Mouse (Mus musculus) stomach, embryonic 15.5 days (tissue): Measurements from ENCODE around the gene Padi6. TPM values are rescaled to one million over a fixed set of nuclear protein-coding genes. Genes with fewer than 3 reads are reported as not detected.

Experiments used
- ATAC-seq: fragments of 200-750 bp; cut with Nextera tagmentation; 2 replicates; pipeline ENCODE4 v1.8.0; 2017; ENCODE audit warnings: low read depth, moderate number of reproducible peaks, moderate TSS enrichment; ENCODE audit not compliant: insufficient read depth, low FRiP score
- H3K27ac ChIP-seq: fragments of 300-500 bp; sonication (generic); 2 replicates; pipeline ENCODE4 v1.5.1; 2015; ENCODE audit warnings: mild to moderate bottlenecking, inconsistent platforms
- H3K27me3 ChIP-seq: fragments of 300-500 bp; sonication (generic); replicated peaks from 2 replicates; pipeline ENCODE4 v1.6.1; 2015; ENCODE audit warnings: inconsistent platforms
- H3K36me3 ChIP-seq: fragments of 300-500 bp; sonication (generic); 2 replicates; pipeline ENCODE4 v1.6.1; 2015; ENCODE audit warnings: inconsistent platforms
- H3K4me1 ChIP-seq: fragments of 300-500 bp; sonication (generic); 2 replicates; pipeline ENCODE4 v1.6.1; 2015; ENCODE audit warnings: inconsistent platforms
- H3K4me2 ChIP-seq: fragments of 300-500 bp; sonication (generic); 2 replicates; pipeline ENCODE4 v1.6.1; 2015; ENCODE audit warnings: mild to moderate bottlenecking, inconsistent platforms
- H3K4me3 ChIP-seq: fragments of 300-500 bp; sonication (generic); replicated peaks from 2 replicates; pipeline ENCODE4 v1.5.1; 2015; ENCODE audit warnings: inconsistent platforms
- H3K9ac ChIP-seq: fragments of 300-500 bp; sonication (generic); 2 replicates; pipeline ENCODE4 v1.6.1; 2015; ENCODE audit warnings: inconsistent platforms
- H3K9me3 ChIP-seq: fragments of 300-500 bp; sonication (generic); 2 replicates; pipeline ENCODE4 v1.6.1; 2016; ENCODE audit warnings: inconsistent platforms
- WGBS: fragments of 180-500 bp; shearing (Covaris S2); methylation state at CpG from one replicate; pipeline ENCODE4 v1.1.7; 2015; 5-methylcytosine and 5-hydroxymethylcytosine counted together
- polyA plus RNA-seq: library from polyadenylated mRNA; unstranded; fragments of >200 nt; fragmentation: Nextera tagmentation; extraction: Ambion mirVana; gene quantifications from 2 replicates; pipeline ENCODE4 v1.2.1, GENCODE M21; 2015

The Padi6 gene
- polyA plus RNA-seq, 1 experiment from 2014 or later: 0.19 TPM

GRCm38 (mm10) chr4:140747978-140748377, 5.5 kb upstream of the Padi6 start:
- 0 out of 2 replicates have a peak, but pooled peaks have one; percentile 37 for ATAC-seq
- H3K27ac ChIP-seq: 0 out of 2 replicates have a peak overlapping the region, but pooled peaks have one; percentile 2
- H3K36me3 ChIP-seq: no peaks in the 10 kb centered on the region
- no peaks in the 10 kb centered on the region for H3K27me3 ChIP-seq
- peaks cover 9% of the 10 kb centered on the region; the same call in 1 of the 2 replicates for H3K4me1 ChIP-seq
- H3K9ac ChIP-seq: no peak overlapping the region
- no peak overlapping the region for H3K4me2 ChIP-seq
- no peaks in the 10 kb centered on the region for H3K9me3 ChIP-seq
- H3K4me3 ChIP-seq: no peak overlapping the region
- 22% methylated on average over 12 of the region's 12 CpGs for WGBS

- H3K4me1 ChIP-seq: 0 out of 2 replicates have a peak, but pooled peaks cover 9% of the 10 kb centered on the region
- H3K36me3 ChIP-seq: no peaks in the 10 kb centered on the region
- 22% methylated on average over 3 of the region's 3 CpGs for WGBS
- no peaks in the 10 kb centered on the region for H3K27me3 ChIP-seq
- H3K4me3 ChIP-seq: no peak overlapping the region
- no peak overlapping the region for H3K9ac ChIP-seq
- no peak for ATAC-seq
- no peak overlapping the region for H3K27ac ChIP-seq
- no peak overlapping the region for H3K4me2 ChIP-seq
- H3K9me3 ChIP-seq: no peaks in the 10 kb centered on the region
Observed at GRCm38 (mm10) chr4:140744654-140745053, 2.2 kb upstream of the Padi6 start.

- no peak for ATAC-seq
- Histone ChIP-seq H3K36me3 (no peaks in the 10 kb centered on the region), H3K4me2 (no peak overlapping the region), H3K4me3 (no peak overlapping the region), H3K9ac (no peak overlapping the region), H3K27ac (no peak overlapping the region), H3K27me3 (no peaks in the 10 kb centered on the region), H3K4me1 (0 out of 2 replicates have a peak, but pooled peaks cover 4% of the 10 kb centered on the region), H3K9me3 (no peaks in the 10 kb centered on the region)
- 39% methylated on average over 4 of the region's 4 CpGs for WGBS
Observed at GRCm38 (mm10) chr4:140743086-140743485, 643 bp upstream of the Padi6 start.

- no peak for ATAC-seq
- no peak overlapping the region for H3K4me2 ChIP-seq
- WGBS: 83% methylated on average over 6 of the region's 6 CpGs
Observed at GRCm38 (mm10) chr4:140741401-140741800, 1.0 kb downstream of the Padi6 start.

GRCm38 (mm10) chr4:140740655-140741054, 1.8 kb downstream of the Padi6 start:
- no peaks in the 10 kb centered on the region for H3K9me3 ChIP-seq
- no peak overlapping the region for H3K4me3 ChIP-seq
- no peak overlapping the region for H3K27ac ChIP-seq
- 83% methylated on average over 11 of the region's 11 CpGs for WGBS
- no peaks in the 10 kb centered on the region for H3K4me1 ChIP-seq
- no peak overlapping the region for H3K4me2 ChIP-seq
- H3K36me3 ChIP-seq: no peaks in the 10 kb centered on the region
- no peak overlapping the region for H3K9ac ChIP-seq
- no peaks in the 10 kb centered on the region for H3K27me3 ChIP-seq
- no peak for ATAC-seq

More at GRCm38 (mm10) chr4:140741401-140741800, 1.0 kb downstream of the Padi6 start:
- H3K9me3 ChIP-seq: no peaks in the 10 kb centered on the region
- H3K9ac ChIP-seq: no peak overlapping the region
- H3K4me1 ChIP-seq: no peaks in the 10 kb centered on the region
- H3K27me3 ChIP-seq: no peaks in the 10 kb centered on the region
- H3K36me3 ChIP-seq: no peaks in the 10 kb centered on the region
- H3K27ac ChIP-seq: no peak overlapping the region
- H3K4me3 ChIP-seq: no peak overlapping the region

GRCm38 (mm10) chr4:140732871-140733270, 9.6 kb downstream of the Padi6 start:
- H3K27ac ChIP-seq: no peak overlapping the region
- no peak for ATAC-seq
- no peaks in the 10 kb centered on the region for H3K36me3 ChIP-seq
- WGBS: 65% methylated on average over 7 of the region's 7 CpGs
- H3K4me1 ChIP-seq: no peaks in the 10 kb centered on the region
- no peak overlapping the region for H3K4me3 ChIP-seq
- H3K27me3 ChIP-seq: no peaks in the 10 kb centered on the region
- H3K9ac ChIP-seq: no peak overlapping the region
- H3K9me3 ChIP-seq: no peaks in the 10 kb centered on the region
- no peak overlapping the region for H3K4me2 ChIP-seq

GRCm38 (mm10) chr4:140731654-140732053, 10.8 kb downstream of the Padi6 start:
- WGBS: 74% methylated on average over 4 of the region's 4 CpGs
- no peaks in the 10 kb centered on the region for H3K27me3 ChIP-seq

GRCm38 (mm10) chr4:140726907-140727306, 15.5 kb downstream of the Padi6 start:
- 81% methylated on average over 12 of the region's 12 CpGs for WGBS
- no peak for ATAC-seq
- no peak overlapping the region for H3K27ac ChIP-seq

More at GRCm38 (mm10) chr4:140731654-140732053, 10.8 kb downstream of the Padi6 start:
- Histone ChIP-seq H3K4me2 (no peak overlapping the region), H3K27ac (no peak overlapping the region), H3K9me3 (no peaks in the 10 kb centered on the region), H3K4me1 (no peaks in the 10 kb centered on the region), H3K9ac (no peak overlapping the region), H3K36me3 (no peaks in the 10 kb centered on the region), H3K4me3 (no peak overlapping the region)
- no peak for ATAC-seq

GRCm38 (mm10) chr4:140724739-140725138, 17.7 kb downstream of the Padi6 start:
- no peak overlapping the region for H3K9ac ChIP-seq
- H3K4me2 ChIP-seq: no peak overlapping the region
- WGBS: 58% methylated on average over 6 of the region's 6 CpGs
- 0 out of 2 replicates have a peak, but pooled peaks cover 4% of the 10 kb centered on the region for H3K4me1 ChIP-seq
- peaks cover 27% of the 10 kb centered on the region for H3K36me3 ChIP-seq
- H3K9me3 ChIP-seq: no peaks in the 10 kb centered on the region
- ATAC-seq: no peak
- H3K4me3 ChIP-seq: no peak overlapping the region
- H3K27ac ChIP-seq: no peak overlapping the region
- no peaks in the 10 kb centered on the region for H3K27me3 ChIP-seq

More at GRCm38 (mm10) chr4:140726907-140727306, 15.5 kb downstream of the Padi6 start:
- Histone ChIP-seq H3K9me3 (no peaks in the 10 kb centered on the region), H3K4me1 (0 out of 2 replicates have a peak, but pooled peaks cover 2% of the 10 kb centered on the region), H3K36me3 (peaks cover 6% of the 10 kb centered on the region), H3K27me3 (no peaks in the 10 kb centered on the region), H3K4me3 (no peak overlapping the region), H3K4me2 (no peak overlapping the region), H3K9ac (no peak overlapping the region)

- no peak; the same call in 1 of the 2 replicates for ATAC-seq
- Histone ChIP-seq H3K27ac (no peak overlapping the region), H3K36me3 (peaks cover 34% of the 10 kb centered on the region), H3K27me3 (no peaks in the 10 kb centered on the region), H3K4me2 (no peak overlapping the region), H3K9me3 (no peaks in the 10 kb centered on the region), H3K4me1 (0 out of 2 replicates have a peak, but pooled peaks cover 4% of the 10 kb centered on the region), H3K4me3 (no peak overlapping the region), H3K9ac (no peak overlapping the region)
- WGBS: 49% methylated on average over 5 of the region's 5 CpGs
Observed at GRCm38 (mm10) chr4:140723801-140724200, 18.6 kb downstream of the Padi6 start.

- H3K9ac ChIP-seq: no peak overlapping the region
- H3K4me2 ChIP-seq: no peak overlapping the region
- H3K4me1 ChIP-seq: 0 out of 2 replicates have a peak, but pooled peaks cover 4% of the 10 kb centered on the region
- ATAC-seq: no peak
- H3K36me3 ChIP-seq: peaks cover 39% of the 10 kb centered on the region
- H3K27me3 ChIP-seq: no peaks in the 10 kb centered on the region
- H3K4me3 ChIP-seq: no peak overlapping the region
- no peak overlapping the region for H3K27ac ChIP-seq
- WGBS: 77% methylated on average over 9 of the region's 9 CpGs
- no peaks in the 10 kb centered on the region for H3K9me3 ChIP-seq
Observed at GRCm38 (mm10) chr4:140723192-140723591, 19.3 kb downstream of the Padi6 start.

GRCm38 (mm10) chr4:140722710-140723109, 19.7 kb downstream of the Padi6 start:
- no peaks in the 10 kb centered on the region for H3K27me3 ChIP-seq
- H3K4me2 ChIP-seq: no peak overlapping the region
- H3K9me3 ChIP-seq: no peaks in the 10 kb centered on the region
- H3K27ac ChIP-seq: no peak overlapping the region
- H3K36me3 ChIP-seq: peaks cover 43% of the 10 kb centered on the region
- 0 out of 2 replicates have a peak, but pooled peaks cover 4% of the 10 kb centered on the region for H3K4me1 ChIP-seq
- H3K4me3 ChIP-seq: no peak overlapping the region
- ATAC-seq: no peak
- no peak overlapping the region for H3K9ac ChIP-seq
- 78% methylated on average over 9 of the region's 9 CpGs for WGBS
